Mouse (Mus musculus) kidney, embryonic 15.5 days (tissue): ENCODE results near the gene Minpp1. TPM values are rescaled to one million over a fixed set of nuclear protein-coding genes. Genes with fewer than 3 reads are reported as not detected.

Source experiments
- ATAC-seq: fragments of 200-750 bp; cut with Nextera tagmentation; replicated peaks from 2 replicates; pipeline ENCODE4 v1.8.0; 2017; ENCODE audit warnings: moderate TSS enrichment; ENCODE audit not compliant: low FRiP score
- H3K27ac ChIP-seq: fragments of 300-500 bp; sonication (generic); 2 replicates; pipeline ENCODE4 v1.5.1; 2015; ENCODE audit warnings: mild to moderate bottlenecking, inconsistent platforms
- H3K27me3 ChIP-seq: fragments of 300-500 bp; sonication (generic); 2 replicates; pipeline ENCODE4 v1.6.1; 2015; ENCODE audit warnings: inconsistent platforms
- H3K36me3 ChIP-seq: fragments of 300-500 bp; sonication (generic); 2 replicates; pipeline ENCODE4 v1.6.1; 2015; ENCODE audit warnings: inconsistent platforms
- H3K4me1 ChIP-seq: fragments of 300-500 bp; sonication (generic); 2 replicates; pipeline ENCODE4 v1.6.1; 2015; ENCODE audit warnings: inconsistent platforms
- H3K4me2 ChIP-seq: fragments of 300-500 bp; sonication (generic); 2 replicates; pipeline ENCODE4 v1.6.1; 2015; ENCODE audit warnings: moderate library complexity, mild to moderate bottlenecking, inconsistent platforms
- H3K4me3 ChIP-seq: fragments of 300-500 bp; sonication (generic); replicated peaks from 2 replicates; pipeline ENCODE4 v1.5.1; 2015; ENCODE audit warnings: mild to moderate bottlenecking, inconsistent platforms
- H3K9ac ChIP-seq: fragments of 300-500 bp; sonication (generic); 2 replicates; pipeline ENCODE4 v1.6.1; 2015; ENCODE audit warnings: mild to moderate bottlenecking, inconsistent platforms
- H3K9me3 ChIP-seq: fragments of 300-500 bp; sonication (generic); replicated peaks from 2 replicates; pipeline ENCODE4 v1.6.1; 2016; ENCODE audit warnings: inconsistent platforms
- WGBS: fragments of 180-500 bp; shearing (Covaris S2); methylation state at CpG from one replicate; pipeline ENCODE4 v1.1.7; 2015; ENCODE audit warnings: mixed read lengths; 5-methylcytosine and 5-hydroxymethylcytosine counted together
- polyA plus RNA-seq: library from polyadenylated mRNA; unstranded; fragments of >200 nt; fragmentation: Nextera tagmentation; extraction: Ambion mirVana; gene quantifications from 2 replicates; pipeline ENCODE4 v1.2.1, GENCODE M21; 2015

The Minpp1 gene
- polyA plus RNA-seq, 1 experiment from 2014 or later = 73.7 TPM

- no peak for ATAC-seq
- 90% methylated on average over 3 of the region's 3 CpGs for WGBS
These were observed 6.8 kb downstream of the Minpp1 start for GRCm38 (mm10) chr19:32492339-32492738.

DNA sequence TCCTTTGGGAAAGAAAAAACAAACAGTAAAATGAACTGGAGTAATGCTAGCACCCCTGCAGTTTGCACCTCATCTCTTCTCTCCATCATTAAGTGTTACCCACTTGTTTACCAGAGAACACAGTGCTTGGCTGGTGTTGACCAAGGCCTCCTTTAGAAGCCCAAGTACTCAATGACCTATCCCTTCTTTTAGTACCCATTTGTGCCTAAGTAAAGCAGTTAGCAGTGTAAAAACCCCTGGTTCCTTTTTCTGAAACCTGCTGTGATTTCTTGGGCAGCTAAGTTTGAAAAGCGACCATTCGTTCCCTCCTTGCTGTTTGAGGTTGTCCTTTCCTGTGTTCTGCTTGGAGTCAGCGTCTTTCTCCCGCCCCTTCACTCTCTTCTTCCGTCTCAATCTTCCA lies 7.4 kb downstream of the Minpp1 start:
- no peak for ATAC-seq

More at GRCm38 (mm10) chr19:32492339-32492738, 6.8 kb downstream of the Minpp1 start:
- no peak overlapping the region for H3K4me2 ChIP-seq
- H3K4me1 ChIP-seq = peaks cover 10% of the 10 kb centered on the region
- no peaks in the 10 kb centered on the region for H3K27me3 ChIP-seq
- no peaks in the 10 kb centered on the region for H3K9me3 ChIP-seq
- peaks cover 45% of the 10 kb centered on the region for H3K36me3 ChIP-seq
- H3K4me3 ChIP-seq = no peak overlapping the region
- H3K9ac ChIP-seq = no peak overlapping the region
- H3K27ac ChIP-seq = no peak overlapping the region

DNA sequence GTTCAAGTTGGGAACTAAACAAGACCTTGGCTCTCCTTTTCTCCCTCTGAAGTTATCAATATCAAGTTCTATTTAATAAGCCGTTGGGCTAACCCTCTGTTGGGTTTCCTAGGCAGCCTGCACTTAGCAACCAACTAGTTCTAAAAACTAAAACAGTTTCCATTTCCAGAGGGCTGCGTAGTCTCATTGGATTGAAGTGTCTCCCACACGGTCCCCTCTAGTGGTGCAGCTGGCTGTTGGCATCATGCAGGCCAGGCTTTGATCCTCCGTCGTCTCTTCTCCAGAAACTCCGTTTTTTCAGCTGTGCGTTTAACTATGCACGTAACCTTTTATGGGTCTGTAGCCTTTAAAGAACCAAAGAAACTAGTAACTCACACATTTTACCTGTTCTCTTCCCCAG lies 7.9 kb downstream of the Minpp1 start:
- no peak for ATAC-seq
- Histone ChIP-seq H3K27me3 (no peaks in the 10 kb centered on the region), H3K9me3 (no peaks in the 10 kb centered on the region), H3K36me3 (peaks cover 51% of the 10 kb centered on the region), H3K4me2 (no peak overlapping the region), H3K4me3 (no peak overlapping the region), H3K4me1 (0 out of 2 replicates have a peak, but pooled peaks cover 3% of the 10 kb centered on the region), H3K27ac (no peak overlapping the region), H3K9ac (no peak overlapping the region)
- 69% methylated on average over 8 of the region's 8 CpGs for WGBS

More for the DNA sequence above, 7.4 kb downstream of the Minpp1 start:
- Histone ChIP-seq H3K27ac (no peak overlapping the region), H3K27me3 (no peaks in the 10 kb centered on the region), H3K4me3 (no peak overlapping the region), H3K36me3 (peaks cover 46% of the 10 kb centered on the region), H3K9ac (no peak overlapping the region), H3K4me2 (no peak overlapping the region), H3K4me1 (0 out of 2 replicates have a peak, but pooled peaks cover 4% of the 10 kb centered on the region), H3K9me3 (no peaks in the 10 kb centered on the region)
- WGBS = 90% methylated on average over 5 of the region's 5 CpGs

- ATAC-seq = peak; percentile 54; the same call in 1 of the 2 replicates
- Histone ChIP-seq H3K4me2 (no peak overlapping the region), H3K9me3 (no peaks in the 10 kb centered on the region), H3K27me3 (no peaks in the 10 kb centered on the region), H3K9ac (no peak overlapping the region), H3K4me3 (no peak overlapping the region), H3K36me3 (peaks cover 60% of the 10 kb centered on the region), H3K27ac (no peak overlapping the region), H3K4me1 (0 out of 2 replicates have a peak, but pooled peaks cover 3% of the 10 kb centered on the region)
- 72% methylated on average over 13 of the region's 13 CpGs for WGBS
These were observed 9.0 kb downstream of the Minpp1 start for GRCm38 (mm10) chr19:32494611-32495010.

- H3K9ac ChIP-seq = no peak overlapping the region
- 87% methylated on average over 11 of the region's 11 CpGs for WGBS
- no peak overlapping the region for H3K4me3 ChIP-seq
- peaks cover 62% of the 10 kb centered on the region for H3K36me3 ChIP-seq
- no peaks in the 10 kb centered on the region for H3K27me3 ChIP-seq
- H3K9me3 ChIP-seq = no peaks in the 10 kb centered on the region
- 0 out of 2 replicates have a peak, but pooled peaks cover 3% of the 10 kb centered on the region for H3K4me1 ChIP-seq
- no peak overlapping the region for H3K4me2 ChIP-seq
- ATAC-seq = no peak
- no peak overlapping the region for H3K27ac ChIP-seq
These were observed 9.5 kb downstream of the Minpp1 start for GRCm38 (mm10) chr19:32495034-32495433.

GRCm38 (mm10) chr19:32497411-32497810 lies 11.8 kb downstream of the Minpp1 start:
- H3K4me3 ChIP-seq = no peak overlapping the region
- H3K4me2 ChIP-seq = no peak overlapping the region
- ATAC-seq = no peak
- WGBS = 86% methylated on average over 6 of the region's 6 CpGs
- no peak overlapping the region for H3K27ac ChIP-seq
- no peak overlapping the region for H3K9ac ChIP-seq
- no peaks in the 10 kb centered on the region for H3K9me3 ChIP-seq
- peaks cover 61% of the 10 kb centered on the region for H3K36me3 ChIP-seq
- 0 out of 2 replicates have a peak, but pooled peaks cover 3% of the 10 kb centered on the region for H3K4me1 ChIP-seq
- no peaks in the 10 kb centered on the region for H3K27me3 ChIP-seq

- Histone ChIP-seq H3K4me1 (0 out of 2 replicates have a peak, but pooled peaks cover 3% of the 10 kb centered on the region), H3K9ac (no peak overlapping the region), H3K4me3 (no peak overlapping the region), H3K27me3 (no peaks in the 10 kb centered on the region), H3K36me3 (peaks cover 56% of the 10 kb centered on the region), H3K27ac (no peak overlapping the region), H3K4me2 (no peak overlapping the region), H3K9me3 (no peaks in the 10 kb centered on the region)
- peak; percentile 81 for ATAC-seq
- 69% methylated on average over 5 of the region's 5 CpGs for WGBS
These were observed 12.4 kb downstream of the Minpp1 start for GRCm38 (mm10) chr19:32498002-32498401.

DNA sequence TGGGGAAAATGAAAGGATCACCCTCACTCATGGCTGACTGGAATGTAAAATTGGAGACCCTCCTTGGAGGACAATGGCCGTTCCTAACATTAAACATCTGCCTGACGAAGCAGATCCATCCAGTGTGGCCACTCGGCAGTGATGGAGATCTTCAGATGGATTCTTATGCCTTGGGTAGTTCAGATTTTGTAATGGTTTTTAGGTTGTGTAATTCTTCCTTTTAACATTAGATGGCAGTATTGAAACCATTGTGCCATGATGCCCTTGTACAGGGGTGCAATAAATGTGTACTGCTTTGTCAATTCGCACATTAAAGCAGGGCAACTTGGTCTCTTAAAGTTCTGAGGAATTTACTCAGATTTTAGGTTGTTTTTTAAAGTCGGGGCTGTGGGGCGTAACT lies 15.8 kb downstream of the Minpp1 start:
- Histone ChIP-seq H3K9me3 (no peaks in the 10 kb centered on the region), H3K27ac (no peak overlapping the region), H3K27me3 (no peaks in the 10 kb centered on the region), H3K36me3 (peaks cover 48% of the 10 kb centered on the region), H3K4me3 (no peak overlapping the region), H3K4me2 (no peak overlapping the region), H3K9ac (no peak overlapping the region), H3K4me1 (no peaks in the 10 kb centered on the region)
- ATAC-seq = no peak
- WGBS = 83% methylated on average over 6 of the region's 6 CpGs

GRCm38 (mm10) chr19:32506081-32506480 lies 20.5 kb downstream of the Minpp1 start:
- Histone ChIP-seq H3K27ac (no peak overlapping the region), H3K4me1 (no peaks in the 10 kb centered on the region), H3K9ac (no peak overlapping the region), H3K4me3 (no peak overlapping the region), H3K4me2 (no peak overlapping the region), H3K9me3 (no peaks in the 10 kb centered on the region), H3K27me3 (no peaks in the 10 kb centered on the region), H3K36me3 (peaks cover 48% of the 10 kb centered on the region)
- WGBS = 86% methylated on average over 8 of the region's 8 CpGs
- no peak for ATAC-seq

GRCm38 (mm10) chr19:32506514-32506913 lies 20.9 kb downstream of the Minpp1 start:
- no peak for ATAC-seq
- H3K4me3 ChIP-seq = no peak overlapping the region
- H3K27me3 ChIP-seq = no peaks in the 10 kb centered on the region
- 94% methylated on average over 5 of the region's 5 CpGs for WGBS
- no peak overlapping the region for H3K27ac ChIP-seq
- no peaks in the 10 kb centered on the region for H3K4me1 ChIP-seq
- H3K9ac ChIP-seq = no peak overlapping the region
- no peak overlapping the region for H3K4me2 ChIP-seq
- H3K9me3 ChIP-seq = no peaks in the 10 kb centered on the region
- H3K36me3 ChIP-seq = peaks cover 49% of the 10 kb centered on the region

GRCm38 (mm10) chr19:32507100-32507499 lies 21.5 kb downstream of the Minpp1 start:
- H3K4me1 ChIP-seq = no peaks in the 10 kb centered on the region
- H3K4me3 ChIP-seq = no peak overlapping the region
- no peak overlapping the region for H3K4me2 ChIP-seq
- H3K36me3 ChIP-seq = peaks cover 52% of the 10 kb centered on the region
- no peak overlapping the region for H3K27ac ChIP-seq
- H3K9me3 ChIP-seq = no peaks in the 10 kb centered on the region
- no peaks in the 10 kb centered on the region for H3K27me3 ChIP-seq
- no peak for ATAC-seq
- no peak overlapping the region for H3K9ac ChIP-seq
- 84% methylated on average over 6 of the region's 6 CpGs for WGBS

DNA sequence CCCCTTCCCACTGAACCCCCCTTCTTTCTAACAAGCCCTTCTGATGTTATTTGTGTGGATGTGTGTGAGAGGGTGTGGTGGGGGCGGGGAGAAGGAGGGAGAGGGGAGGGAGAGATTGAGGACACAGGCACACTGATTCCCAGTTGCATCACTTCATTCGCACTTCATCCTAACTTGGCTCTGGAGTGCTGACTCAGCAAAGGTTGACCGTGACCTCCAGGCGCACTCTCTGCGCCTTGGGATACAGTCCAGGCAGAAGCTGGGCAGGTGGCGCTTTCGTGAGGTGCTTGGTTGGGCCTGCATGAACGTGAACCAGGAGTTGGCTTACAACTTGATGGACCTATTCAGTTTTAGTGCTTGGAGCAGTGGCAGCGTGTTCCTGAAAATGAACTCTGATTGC lies 22.0 kb downstream of the Minpp1 start:
- no peaks in the 10 kb centered on the region for H3K4me1 ChIP-seq
- 89% methylated on average over 9 of the region's 9 CpGs for WGBS

GRCm38 (mm10) chr19:32510267-32510666 lies 24.7 kb downstream of the Minpp1 start:
- ATAC-seq = peak; percentile 60; the same call in 1 of the 2 replicates
- no peak overlapping the region for H3K9ac ChIP-seq
- no peak overlapping the region for H3K4me2 ChIP-seq
- no peak overlapping the region for H3K27ac ChIP-seq
- 72% methylated on average over 3 of the region's 3 CpGs for WGBS
- no peak overlapping the region for H3K4me3 ChIP-seq
- peaks cover 72% of the 10 kb centered on the region for H3K36me3 ChIP-seq
- no peaks in the 10 kb centered on the region for H3K9me3 ChIP-seq
- no peaks in the 10 kb centered on the region for H3K4me1 ChIP-seq
- H3K27me3 ChIP-seq = no peaks in the 10 kb centered on the region

More for the DNA sequence above, 22.0 kb downstream of the Minpp1 start:
- Histone ChIP-seq H3K4me2 (no peak overlapping the region), H3K9ac (no peak overlapping the region), H3K9me3 (no peaks in the 10 kb centered on the region), H3K27me3 (no peaks in the 10 kb centered on the region), H3K4me3 (no peak overlapping the region), H3K36me3 (peaks cover 57% of the 10 kb centered on the region), H3K27ac (no peak overlapping the region)
- ATAC-seq = no peak
